Mouse (Mus musculus) MEL (cell line): ENCODE data around the gene Blcap.

Experiments used
- CHD2 ChIP-seq: IDR thresholded peaks from 2 replicates; pipeline ENCODE4 v1.6.1; 2011; ENCODE audit warnings: low read length, improper control_type of control experiment
- CTCF ChIP-seq, 3 experiments: IDR thresholded peaks in 2 of 3; conservative IDR thresholded peaks in 1 of 3; 2 replicates each; pipeline ENCODE4 v1.5.1; 2011 to 2012; ENCODE audit warnings: low read length in 3 of 3, low read depth in 2 of 3, mild to moderate bottlenecking in 2 of 3, improper control_type of control experiment in 1 of 3, inconsistent platforms in 1 of 3, mixed read lengths in 1 of 3, moderate library complexity in 1 of 3; ENCODE audit not compliant: control insufficient read depth in 1 of 3, insufficient read depth in 1 of 3, poor library complexity in 1 of 3, severe bottlenecking in 1 of 3
- E2F4 ChIP-seq: IDR thresholded peaks from 2 replicates; pipeline ENCODE4 v1.6.1; 2011; ENCODE audit warnings: low read depth, low read length, improper control_type of control experiment, borderline replicate concordance
- GATA1 ChIP-seq: IDR thresholded peaks from 2 replicates; pipeline ENCODE4 v1.6.1; 2011; ENCODE audit warnings: low read depth, low read length, improper control_type of control experiment
- MAZ ChIP-seq: IDR thresholded peaks from 2 replicates; pipeline ENCODE4 v1.6.1; 2012; ENCODE audit warnings: low read depth, mild to moderate bottlenecking, inconsistent platforms, low read length, improper control_type of control experiment

DNA sequence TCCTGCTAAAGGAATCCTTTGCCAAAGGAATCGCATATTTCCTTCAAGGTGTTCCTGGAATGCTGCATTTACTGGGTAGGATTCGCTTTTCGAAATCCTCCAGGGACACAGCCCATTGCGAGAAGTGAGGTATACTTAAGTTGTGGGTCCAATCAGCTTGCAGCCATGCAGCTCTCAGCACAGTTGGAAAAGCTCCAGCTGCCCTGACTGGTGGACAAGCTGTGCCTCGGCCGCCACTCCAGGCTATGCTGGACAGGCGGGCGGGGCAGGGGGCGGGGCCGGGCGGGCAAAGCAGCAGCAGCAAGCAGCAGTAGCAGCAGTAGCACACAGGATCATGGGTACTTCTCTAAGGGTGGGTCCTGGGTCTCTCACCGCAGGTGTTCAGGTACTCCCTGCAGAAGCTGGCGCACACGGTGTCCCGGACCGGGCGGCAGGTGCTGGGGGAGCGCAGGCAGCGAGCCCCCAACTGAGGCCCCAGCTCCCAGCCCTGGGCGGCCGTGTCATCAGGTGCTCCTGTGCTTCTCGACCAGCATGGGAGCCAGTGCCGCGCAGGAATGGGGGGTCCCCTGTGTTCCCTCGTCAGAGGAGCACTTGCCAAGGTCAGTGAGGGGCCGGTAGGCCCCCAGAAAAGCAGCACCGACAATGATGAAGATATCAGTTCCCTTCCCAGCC is 9.8 kb downstream of the Blcap start:
- no peak for TF ChIP-seq CTCF (IDR thresholded peaks at IDR 0.05 in 2 of 3, conservative IDR thresholded peaks at IDR 0.05 in 1 of 3; ENCODE audit: control insufficient read depth in 1 of 3, insufficient read depth in 1 of 3, low read depth in 2 of 3, low read length in 3 of 3, poor library complexity in 1 of 3, severe bottlenecking in 1 of 3)
- no peak for TF ChIP-seq E2F4
- TF ChIP-seq GATA1 = no peak
- TF ChIP-seq CHD2 = no peak
- no peak for TF ChIP-seq MAZ
